ENCODE assay signal across 8 mouse cellular contexts in genomic region chr8:83996567-83997505, GRCm38 (mm10). TPM values are rescaled to one million over a fixed set of nuclear protein-coding genes. Genes with fewer than 3 reads are reported as not detected.
DNase-seq lines count a peak whose midpoint lies in the region; ATAC-seq lines count a peak whose summit lies in the region.

No protein-coding gene starts in this region.

- H3K4me1 ChIP-seq in hindbrain, embryonic 10.5 days (replicated peaks), result peaks cover 40% of the 10 kb centered on the region

- DNase-seq in NIH3T3 (ENCODE audit: low read depth), result peak; percentile 95
- DNase-seq in cerebellum, adult 9-10 months, result peak; percentile 77
- peak; percentile 87 for DNase-seq in hindbrain, embryonic 10.5 days (ENCODE audit: low spot score)
- peak; percentile 72 to 75 for DNase-seq in layer of hippocampus, postnatal 36 days
- DNase-seq in lung, postnatal 25 days (ENCODE audit: low spot score), result peak; percentile 91
- peak; percentile 54 for DNase-seq in retina, adult 2 months (ENCODE audit: low read depth, low spot score)
- DNase-seq in thymus, postnatal 14 days, result peak; percentile 86

- peak overlapping the region; percentile 95 for H3K27ac ChIP-seq in hindbrain, embryonic 10.5 days

- WGBS in hindbrain, embryonic 10.5 days, result under 1% methylated on average over 92 of the region's 103 CpGs

- peaks cover 42% of the 10 kb centered on the region for H3K27me3 ChIP-seq in hindbrain, embryonic 10.5 days (ENCODE audit: insufficient read depth, poor library complexity, severe bottlenecking)

- H3K9me3 ChIP-seq in hindbrain, embryonic 10.5 days, result no peaks in the 10 kb centered on the region

- H3K36me3 ChIP-seq in hindbrain, embryonic 10.5 days, result peaks cover 66% of the 10 kb centered on the region

- H3K4me3 ChIP-seq in hindbrain, embryonic 10.5 days, result peak overlapping the region; percentile 86

- peak; percentile 34 for ATAC-seq in frontal cortex, adult (ENCODE audit: low TSS enrichment)

RNA-seq across cellular contexts. Expression of gene Samd1, which starts 0.6 kb away (rescaled TPM):
- 7.6 and 9.5 TPM in 2 replicates for polyA plus RNA-seq in hindbrain, embryonic 10.5 days (2016; fragmentation: Nextera tagmentation; extraction: Ambion mirVana)
- total RNA-seq in layer of hippocampus, postnatal 36 days (2021), result 10 to 100 TPM; 42.1 to 43.1 TPM

RNA-seq across cellular contexts. Expression of gene 1700067K01Rik, which starts 4.5 kb away (rescaled TPM):
- polyA plus RNA-seq in hindbrain, embryonic 10.5 days (2016; fragmentation: Nextera tagmentation; extraction: Ambion mirVana), result 0.52 and 0.54 TPM in 2 replicates
- total RNA-seq in layer of hippocampus, postnatal 36 days (2021), result under 1 TPM; 0.40 to 0.75 TPM

RNA-seq across cellular contexts. Expression of gene 2210011C24Rik, which starts 15.1 kb away (rescaled TPM):
- 0.86 TPM in 1 of 2 replicates, not detected in the other for polyA plus RNA-seq in hindbrain, embryonic 10.5 days (2016; fragmentation: Nextera tagmentation; extraction: Ambion mirVana)
- total RNA-seq in layer of hippocampus, postnatal 36 days (2021), result 1 to 10 TPM in 1 of 2 experiments, under 1 TPM in 1; 0.52 to 1.2 TPM

RNA-seq across cellular contexts. Expression of gene Prkaca, which starts 24.0 kb away (rescaled TPM):
- 170 and 194 TPM in 2 replicates for polyA plus RNA-seq in hindbrain, embryonic 10.5 days (2016; fragmentation: Nextera tagmentation; extraction: Ambion mirVana)
- 100 to 1,000 TPM; 239 to 256 TPM for total RNA-seq in layer of hippocampus, postnatal 36 days (2021)

RNA-seq across cellular contexts. Expression of gene Palm3, which starts 24.4 kb away (rescaled TPM):
- polyA plus RNA-seq in hindbrain, embryonic 10.5 days (2016; fragmentation: Nextera tagmentation; extraction: Ambion mirVana), result 9.2 and 10.0 TPM in 2 replicates
- 1 to 10 TPM; 2.9 to 4.1 TPM for total RNA-seq in layer of hippocampus, postnatal 36 days (2021)

Comparison
In these comparisons a context has a peak if more than half of its experiments do, and no peak if none do; other contexts are left out.
1. Peak in every context shown above with its lines: DNase-seq, ATAC-seq, H3K4me3 ChIP-seq and H3K27ac ChIP-seq.